Mouse (Mus musculus): ENCODE data around the gene Morf4l1. TPM values are rescaled to one million over a fixed set of nuclear protein-coding genes. Genes with fewer than 3 reads are reported as not detected.
A peak's percentile ranks its signal among the peaks of the same experiment; 100 is the strongest.

The Morf4l1 gene
- polyA plus RNA-seq (2015; fragmentation: Nextera tagmentation; extraction: Ambion mirVana) = 281 and 302 TPM in 2 replicates

GRCm38 (mm10) chr9:90114567-90115307 is at the start of gene Morf4l1:
TSS of gene Morf4l1 (minus strand) at chr9:90114774.
- Histone ChIP-seq H3K4me2 (ENCODE audit: low read depth, low read length) (peak within 1 kb of the TSS; percentile 88), H3K4me1 (ENCODE audit: control insufficient read depth, insufficient read depth, low read length) (peaks cover 9% of the 10 kb centered on the region), H3K4me3 (ENCODE audit: low read length) (peak within 1 kb of the TSS; percentile 95), H3K9ac (ENCODE audit: low read depth, low read length) (peak within 1 kb of the TSS; percentile 98), H3K27ac (ENCODE audit: low read length) (peak within 1 kb of the TSS; percentile 99), H3K27me3 (replicated peaks; ENCODE audit: control insufficient read depth, insufficient read depth, low read length) (no peaks in the 10 kb centered on the region), H3K36me3 (ENCODE audit: control insufficient read depth, insufficient read depth, low read length) (no peaks in the 10 kb centered on the region), H3K9me3 (ENCODE audit: control insufficient read depth, low read length) (no peaks in the 10 kb centered on the region)
- peak; percentile 97 for ATAC-seq
- WGBS = under 1% methylated on average over 39 of the region's 40 CpGs

GRCm38 (mm10) chr9:90163749-90164095 is 49.1 kb upstream of the Morf4l1 start:
- Histone ChIP-seq H3K27me3 (replicated peaks; ENCODE audit: control insufficient read depth, insufficient read depth, low read length) (no peaks in the 10 kb centered on the region; the same call in 1 of the 2 replicates), H3K4me2 (ENCODE audit: low read depth, low read length) (peak overlapping the region; percentile 97), H3K9me3 (ENCODE audit: control insufficient read depth, low read length) (no peaks in the 10 kb centered on the region), H3K36me3 (ENCODE audit: control insufficient read depth, insufficient read depth, low read length) (no peaks in the 10 kb centered on the region), H3K4me1 (ENCODE audit: control insufficient read depth, insufficient read depth, low read length) (0 out of 2 replicates have a peak, but pooled peaks cover 13% of the 10 kb centered on the region), H3K9ac (ENCODE audit: low read depth, low read length) (peak overlapping the region; percentile 78), H3K4me3 (ENCODE audit: low read length) (peak overlapping the region; percentile 79), H3K27ac (ENCODE audit: low read length) (peak overlapping the region; percentile 69)
- WGBS = 2% methylated on average over 18 of the region's 18 CpGs
- peak; percentile 66 for ATAC-seq

- Histone ChIP-seq H3K4me1 (ENCODE audit: control insufficient read depth, insufficient read depth, low read length) (0 out of 2 replicates have a peak, but pooled peaks cover 13% of the 10 kb centered on the region), H3K4me3 (ENCODE audit: low read length) (peak within 1 kb of the TSS; percentile 79), H3K9me3 (ENCODE audit: control insufficient read depth, low read length) (no peaks in the 10 kb centered on the region), H3K27me3 (replicated peaks; ENCODE audit: control insufficient read depth, insufficient read depth, low read length) (no peaks in the 10 kb centered on the region; the same call in 1 of the 2 replicates), H3K36me3 (ENCODE audit: control insufficient read depth, insufficient read depth, low read length) (no peaks in the 10 kb centered on the region), H3K27ac (ENCODE audit: low read length) (peak within 1 kb of the TSS; percentile 69), H3K4me2 (ENCODE audit: low read depth, low read length) (peak within 1 kb of the TSS; percentile 97), H3K9ac (ENCODE audit: low read depth, low read length) (peak within 1 kb of the TSS; percentile 78)
- ATAC-seq = peak; percentile 74
- WGBS = under 1% methylated on average over 59 of the region's 60 CpGs
Observed at GRCm38 (mm10) chr9:90162926-90163748, 48.6 kb upstream of the Morf4l1 start, which contains the start of gene Adamts7. TSS of gene Adamts7 (plus strand) at chr9:90163069.

- Histone ChIP-seq H3K27ac (ENCODE audit: low read length) (peak overlapping the region; percentile 8; the same call in 1 of the 2 replicates), H3K27me3 (replicated peaks; ENCODE audit: control insufficient read depth, insufficient read depth, low read length) (no peaks in the 10 kb centered on the region; the same call in 1 of the 2 replicates), H3K9ac (ENCODE audit: low read depth, low read length) (peak overlapping the region; percentile 78), H3K36me3 (ENCODE audit: control insufficient read depth, insufficient read depth, low read length) (no peaks in the 10 kb centered on the region), H3K4me3 (ENCODE audit: low read length) (peak overlapping the region; percentile 79), H3K4me2 (ENCODE audit: low read depth, low read length) (peak overlapping the region; percentile 97), H3K9me3 (ENCODE audit: control insufficient read depth, low read length) (no peaks in the 10 kb centered on the region), H3K4me1 (ENCODE audit: control insufficient read depth, insufficient read depth, low read length) (0 out of 2 replicates have a peak, but pooled peaks cover 13% of the 10 kb centered on the region)
- peak; percentile 91 for ATAC-seq
- 12% methylated on average over 18 of the region's 29 CpGs for WGBS
Observed at GRCm38 (mm10) chr9:90162243-90162925, 47.8 kb upstream of the Morf4l1 start.

- 62% methylated on average over 5 of the region's 5 CpGs for WGBS
- no peak overlapping the region for H3K27ac ChIP-seq (ENCODE audit: low read length)
- no peaks in the 10 kb centered on the region for H3K27me3 ChIP-seq (replicated peaks; ENCODE audit: control insufficient read depth, insufficient read depth, low read length)
- H3K4me1 ChIP-seq (ENCODE audit: control insufficient read depth, insufficient read depth, low read length) = 0 out of 2 replicates have a peak, but pooled peaks cover 3% of the 10 kb centered on the region
- H3K9me3 ChIP-seq (ENCODE audit: control insufficient read depth, low read length) = no peaks in the 10 kb centered on the region
- H3K36me3 ChIP-seq (ENCODE audit: control insufficient read depth, insufficient read depth, low read length) = no peaks in the 10 kb centered on the region
- no peak overlapping the region for H3K4me3 ChIP-seq (ENCODE audit: low read length)
- no peak overlapping the region for H3K9ac ChIP-seq (ENCODE audit: low read depth, low read length)
- no peak for ATAC-seq
- no peak overlapping the region for H3K4me2 ChIP-seq (ENCODE audit: low read depth, low read length)
Observed at GRCm38 (mm10) chr9:90146869-90147268, 32.3 kb upstream of the Morf4l1 start.

GRCm38 (mm10) chr9:90145788-90146187 is 31.2 kb upstream of the Morf4l1 start:
- Histone ChIP-seq H3K9ac (ENCODE audit: low read depth, low read length) (no peak overlapping the region), H3K27ac (ENCODE audit: low read length) (no peak overlapping the region), H3K36me3 (ENCODE audit: control insufficient read depth, insufficient read depth, low read length) (no peaks in the 10 kb centered on the region), H3K27me3 (replicated peaks; ENCODE audit: control insufficient read depth, insufficient read depth, low read length) (no peaks in the 10 kb centered on the region), H3K4me2 (ENCODE audit: low read depth, low read length) (no peak overlapping the region), H3K9me3 (ENCODE audit: control insufficient read depth, low read length) (no peaks in the 10 kb centered on the region), H3K4me1 (ENCODE audit: control insufficient read depth, insufficient read depth, low read length) (0 out of 2 replicates have a peak, but pooled peaks cover under 1% of the 10 kb centered on the region), H3K4me3 (ENCODE audit: low read length) (no peak overlapping the region)
- ATAC-seq = peak; percentile 62; the same call in 1 of the 2 replicates
- WGBS = 49% methylated on average over 2 of the region's 2 CpGs

- WGBS = 91% methylated on average over 1 of the region's 1 CpGs
Observed at GRCm38 (mm10) chr9:90136678-90136965, 22.0 kb upstream of the Morf4l1 start.

GRCm38 (mm10) chr9:90135963-90136677 is 21.5 kb upstream of the Morf4l1 start:
- no peak overlapping the region for H3K4me2 ChIP-seq (ENCODE audit: low read depth, low read length)
- no peaks in the 10 kb centered on the region for H3K4me1 ChIP-seq (ENCODE audit: control insufficient read depth, insufficient read depth, low read length)
- no peaks in the 10 kb centered on the region for H3K27me3 ChIP-seq (replicated peaks; ENCODE audit: control insufficient read depth, insufficient read depth, low read length)
- H3K27ac ChIP-seq (ENCODE audit: low read length) = no peak overlapping the region
- H3K4me3 ChIP-seq (ENCODE audit: low read length) = no peak overlapping the region
- H3K9ac ChIP-seq (ENCODE audit: low read depth, low read length) = no peak overlapping the region
- WGBS = 68% methylated on average over 9 of the region's 9 CpGs
- H3K36me3 ChIP-seq (ENCODE audit: control insufficient read depth, insufficient read depth, low read length) = no peaks in the 10 kb centered on the region
- H3K9me3 ChIP-seq (ENCODE audit: control insufficient read depth, low read length) = no peaks in the 10 kb centered on the region; the same call in 1 of the 2 replicates
- ATAC-seq = no peak

More at GRCm38 (mm10) chr9:90136678-90136965, 22.0 kb upstream of the Morf4l1 start:
- Histone ChIP-seq H3K4me3 (ENCODE audit: low read length) (no peak overlapping the region), H3K4me1 (ENCODE audit: control insufficient read depth, insufficient read depth, low read length) (no peaks in the 10 kb centered on the region), H3K27me3 (replicated peaks; ENCODE audit: control insufficient read depth, insufficient read depth, low read length) (no peaks in the 10 kb centered on the region), H3K9me3 (ENCODE audit: control insufficient read depth, low read length) (no peaks in the 10 kb centered on the region; the same call in 1 of the 2 replicates), H3K36me3 (ENCODE audit: control insufficient read depth, insufficient read depth, low read length) (no peaks in the 10 kb centered on the region), H3K9ac (ENCODE audit: low read depth, low read length) (no peak overlapping the region), H3K4me2 (ENCODE audit: low read depth, low read length) (no peak overlapping the region), H3K27ac (ENCODE audit: low read length) (no peak overlapping the region)
- no peak for ATAC-seq

All from intestine, embryonic 16.5 days (tissue).